Mouse (Mus musculus) urinary bladder, postnatal 10 days (tissue): ENCODE data around the gene Fcnb.

Experiments
- DNase-seq: peaks from one replicate; pipeline ENCODE4 v3.0.0; 2022; ENCODE audit warnings: low spot score

Gene Fcnb

DNA sequence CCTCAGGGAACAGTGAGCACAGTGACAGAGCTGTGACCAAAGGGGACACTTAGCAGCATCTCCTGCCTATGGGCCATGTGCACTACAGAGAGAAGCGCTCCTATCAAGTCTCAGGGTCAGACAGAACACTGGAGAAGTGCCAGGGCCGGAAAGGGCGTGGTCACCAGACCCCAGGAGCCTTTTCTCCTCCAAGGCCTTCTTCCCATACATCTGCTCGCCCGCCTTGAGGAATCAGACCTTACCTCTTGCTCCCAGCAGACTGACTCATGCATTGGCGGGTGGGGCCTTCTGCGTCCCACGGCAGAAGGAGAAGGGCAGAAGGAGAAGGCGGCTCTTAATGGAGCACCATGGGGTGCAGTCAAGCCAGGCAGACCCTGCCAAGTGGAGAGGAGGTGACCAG lies 52.8 kb downstream of the Fcnb start:
- no peak for DNase-seq
